Mouse (Mus musculus) hematopoietic multipotent progenitor cell, adult 10-12 weeks (in vitro differentiated cells): ENCODE measurements around the gene Tmem220. TPM values are rescaled to one million over a fixed set of nuclear protein-coding genes. Genes with fewer than 3 reads are reported as not detected.

Experiments used
- polyA plus RNA-seq: library from polyadenylated mRNA; stranded (reverse); fragments of >175 nt; gene quantifications from 2 replicates; pipeline ENCODE4 v1.2.3, GENCODE M21; 2012; ENCODE audit warnings: low replicate concordance

Tmem220 gene
- polyA plus RNA-seq, result 0.16 and 0.17 TPM in 2 replicates

DNA sequence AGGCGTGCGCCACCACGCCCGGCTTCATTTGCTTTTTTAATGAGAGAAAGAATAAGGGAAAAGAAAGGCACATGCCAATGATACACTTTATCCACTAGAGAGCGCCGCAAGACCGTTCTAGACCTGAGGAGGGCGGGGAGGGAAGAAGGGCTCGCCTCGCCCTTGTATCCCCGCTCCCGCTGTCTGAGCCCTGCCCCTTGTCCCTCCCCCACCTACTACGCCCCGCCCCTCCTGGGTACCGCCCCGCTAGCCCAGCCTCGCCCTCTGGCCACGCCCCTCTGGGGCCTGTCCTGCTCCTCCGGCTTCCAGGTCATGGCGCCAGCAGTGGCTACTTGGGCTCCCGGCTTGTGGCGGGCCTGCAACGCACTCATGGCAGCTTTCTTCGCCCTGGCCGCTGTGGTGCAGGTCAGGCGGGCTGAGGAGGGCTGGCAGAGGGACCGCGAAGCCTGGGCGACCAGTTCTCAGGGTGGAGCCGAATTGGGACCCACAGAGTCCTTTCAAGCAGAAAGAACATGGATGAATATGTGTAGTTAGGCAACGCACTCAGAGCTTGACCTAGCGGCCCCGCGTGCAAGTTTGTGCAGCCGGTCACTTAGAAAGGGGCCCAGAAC, at the start of gene Tmem220:
Tmem220 (plus strand) TSS at position 288 of the 611 bp plus-strand sequence.

DNA sequence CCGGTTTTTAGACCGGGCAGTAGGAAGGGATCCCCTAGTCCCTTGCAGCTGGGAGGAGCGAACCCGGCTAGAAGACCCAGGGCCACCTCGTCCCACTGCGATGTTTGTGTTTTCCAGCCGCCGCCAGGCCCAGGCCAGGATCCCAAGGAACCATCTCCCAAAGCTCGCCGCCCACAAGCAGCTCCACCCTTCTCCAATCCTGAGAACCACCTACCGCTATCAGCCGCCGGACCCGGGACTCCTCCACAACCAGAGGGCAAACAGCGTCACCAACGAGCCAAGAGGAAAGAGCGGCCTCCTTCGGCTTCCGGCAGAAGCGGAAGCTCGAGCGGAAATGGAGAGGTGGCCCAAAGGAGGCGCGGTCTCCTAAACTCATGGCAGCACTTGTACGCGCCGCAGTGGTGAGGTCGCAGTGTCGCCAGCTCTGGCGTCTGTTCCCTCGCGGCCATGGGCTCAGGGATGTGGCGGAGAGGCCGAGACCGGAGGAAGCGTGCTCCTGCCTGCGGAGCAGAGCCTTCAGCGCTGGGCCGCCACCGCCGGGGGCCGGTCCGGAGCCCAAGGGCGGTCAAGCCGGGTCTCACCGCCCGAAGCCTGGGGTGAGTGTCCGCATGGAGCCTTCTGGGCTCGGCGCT, 27.5 kb downstream of the Tmem220 start, which contains the start of the genes Adprm and Sco1:
Adprm (minus strand) TSS at position 274 of the 632 bp plus-strand sequence.
Sco1 (plus strand) TSS at position 350 of the 632 bp plus-strand sequence.

GRCm38 (mm10) chr11:67078000-67078399, 53.0 kb downstream of the Tmem220 start, which contains the start of gene Myh3:
Gene Myh3, plus strand, starts transcription at chr11:67078300.

Other genes with a start within 250 kb of the Tmem220 start
- gene Pirt, start 113.2 kb upstream of the Tmem220 start, polyA plus RNA-seq, result not detected in 2 replicates
- not detected in 2 replicates for gene Tmem238l, start 68.5 kb upstream of the Tmem220 start, polyA plus RNA-seq
- 0.89 and 1.8 TPM in 2 replicates for gene Adprm, start 27.4 kb downstream of the Tmem220 start, polyA plus RNA-seq
- 2.1 and 2.7 TPM in 2 replicates for gene Sco1, start 27.5 kb downstream of the Tmem220 start, polyA plus RNA-seq
- gene Myh3, start 53.1 kb downstream of the Tmem220 start, polyA plus RNA-seq, result 0.02 TPM in 2 replicates
- not detected in 2 replicates for gene Myh2, start 145.9 kb downstream of the Tmem220 start, polyA plus RNA-seq
- not detected in 2 replicates for gene Myh1, start 174.9 kb downstream of the Tmem220 start, polyA plus RNA-seq
- gene Myh4, start 212.9 kb downstream of the Tmem220 start, polyA plus RNA-seq, result not detected in 2 replicates